Mouse (Mus musculus) liver, adult 2 months (tissue): ENCODE results near the gene Nav2. TPM values are rescaled to one million over a fixed set of nuclear protein-coding genes. Genes with fewer than 3 reads are reported as not detected.

Experiments
- DNase-seq: peaks from one replicate; pipeline ENCODE4 v3.0.0-alpha.2; 2011; ENCODE audit warnings: low read depth, low spot score; ENCODE audit errors: extremely low read depth
- H3K27ac ChIP-seq: fragments of 200-500 bp; replicated peaks from 2 replicates; pipeline ENCODE4 v1.5.1; 2012; ENCODE audit warnings: low read depth, mild to moderate bottlenecking, control low read depth, inconsistent platforms, low read length; ENCODE audit not compliant: insufficient read depth
- H3K27me3 ChIP-seq: fragments of 200-500 bp; 2 replicates; pipeline ENCODE4 v1.6.1; 2012; ENCODE audit warnings: mild to moderate bottlenecking, moderate library complexity, low read length, inconsistent platforms; ENCODE audit not compliant: control insufficient read depth, insufficient read depth
- H3K36me3 ChIP-seq: fragments of 200-500 bp; 2 replicates; pipeline ENCODE4 v1.6.1; 2012; ENCODE audit warnings: low read length, inconsistent platforms; ENCODE audit not compliant: control insufficient read depth, insufficient read depth
- H3K4me1 ChIP-seq: fragments of 200-500 bp; 2 replicates; pipeline ENCODE4 v1.6.1; 2011; ENCODE audit warnings: low read length; ENCODE audit not compliant: control insufficient read depth, insufficient read depth
- H3K4me3 ChIP-seq: fragments of 200-500 bp; 2 replicates; pipeline ENCODE4 v1.5.1; 2011; ENCODE audit warnings: low read depth, mild to moderate bottlenecking, control low read depth, low read length, moderate library complexity; ENCODE audit not compliant: insufficient read depth
- H3K79me2 ChIP-seq: fragments of 200-500 bp; 2 replicates; pipeline ENCODE4 v1.6.1; 2012; ENCODE audit warnings: inconsistent platforms, mild to moderate bottlenecking, low read length, moderate library complexity; ENCODE audit not compliant: control insufficient read depth, insufficient read depth
- H3K9ac ChIP-seq: fragments of 200-500 bp; 2 replicates; pipeline ENCODE4 v1.6.1; 2012; ENCODE audit warnings: low read depth, mild to moderate bottlenecking, control low read depth, inconsistent platforms, low read length
- CTCF ChIP-seq: fragments of 200-500 bp; IDR thresholded peaks from 2 replicates; pipeline ENCODE4 v1.5.1; 2011; ENCODE audit warnings: low read depth, low read length, control low read depth
- POLR2A ChIP-seq: fragments of 200-500 bp; IDR thresholded peaks from 2 replicates; pipeline ENCODE4 v1.6.1; 2011; ENCODE audit warnings: low read length, control low read depth; ENCODE audit not compliant: insufficient read depth; ENCODE audit errors: extremely low read depth
- WGBS: fragments of 180-500 bp; shearing (Covaris S2); methylation state at CpG from one replicate; pipeline ENCODE4 v1.1.7; 2018; 5-methylcytosine and 5-hydroxymethylcytosine counted together
- polyA plus RNA-seq: library from polyadenylated mRNA; depleted of rRNA; stranded (reverse); fragments of >200 nt; gene quantifications from 2 replicates; pipeline ENCODE4 v1.2.3, GENCODE M21; 2012
- total RNA-seq: library from RNA; depleted of rRNA; stranded (reverse); fragments of >200 nt; gene quantifications from 2 replicates; pipeline ENCODE4 v1.2.3, GENCODE M21; 2014

The Nav2 gene
- total and polyA plus RNA-seq, 2 experiments = 11.1 to 17.6 TPM

- peaks cover 62% of the 10 kb centered on the region for H3K36me3 ChIP-seq
- no peak for DNase-seq
Measured at GRCm38 (mm10) chr7:49575226-49575625, 666.7 kb downstream of the Nav2 start.

GRCm38 (mm10) chr7:49577096-49577495 is 668.6 kb downstream of the Nav2 start:
- no peaks in the 10 kb centered on the region for H3K27me3 ChIP-seq
- no peaks in the 10 kb centered on the region for H3K4me1 ChIP-seq
- no peaks in the 10 kb centered on the region; the same call in 1 of the 2 replicates for H3K79me2 ChIP-seq
- H3K4me3 ChIP-seq = no peak overlapping the region
- H3K27ac ChIP-seq = no peak overlapping the region
- no peak overlapping the region for H3K9ac ChIP-seq
- DNase-seq = no peak
- WGBS = 89% methylated on average over 2 of the region's 2 CpGs
- peaks cover 57% of the 10 kb centered on the region for H3K36me3 ChIP-seq
- TF ChIP-seq CTCF (no peak), POLR2A (no peak)

More at GRCm38 (mm10) chr7:49575226-49575625, 666.7 kb downstream of the Nav2 start:
- Histone ChIP-seq H3K9ac (no peak overlapping the region), H3K79me2 (no peaks in the 10 kb centered on the region; the same call in 1 of the 2 replicates), H3K27ac (no peak overlapping the region), H3K4me1 (no peaks in the 10 kb centered on the region), H3K4me3 (no peak overlapping the region), H3K27me3 (no peaks in the 10 kb centered on the region)
- TF ChIP-seq POLR2A (no peak), CTCF (no peak)
- WGBS = 97% methylated on average over 9 of the region's 9 CpGs

- Histone ChIP-seq H3K4me3 (no peak overlapping the region), H3K4me1 (no peaks in the 10 kb centered on the region), H3K36me3 (peaks cover 41% of the 10 kb centered on the region), H3K9ac (no peak overlapping the region), H3K27ac (no peak overlapping the region), H3K27me3 (no peaks in the 10 kb centered on the region), H3K79me2 (no peaks in the 10 kb centered on the region; the same call in 1 of the 2 replicates)
- DNase-seq = no peak
- no peak for TF ChIP-seq CTCF
- no peak for TF ChIP-seq POLR2A
- 99% methylated on average over 2 of the region's 2 CpGs for WGBS
Measured at GRCm38 (mm10) chr7:49581951-49582350, 673.4 kb downstream of the Nav2 start.

- Histone ChIP-seq H3K79me2 (no peaks in the 10 kb centered on the region; the same call in 1 of the 2 replicates), H3K4me3 (no peak overlapping the region), H3K27ac (no peak overlapping the region), H3K36me3 (peaks cover 38% of the 10 kb centered on the region), H3K27me3 (no peaks in the 10 kb centered on the region), H3K4me1 (no peaks in the 10 kb centered on the region), H3K9ac (no peak overlapping the region)
- no peak for TF ChIP-seq POLR2A
- TF ChIP-seq CTCF = no peak
- DNase-seq = no peak
- WGBS = 76% methylated on average over 7 of the region's 7 CpGs
Measured at GRCm38 (mm10) chr7:49582551-49582950, 674.0 kb downstream of the Nav2 start.

GRCm38 (mm10) chr7:49583176-49583575 is 674.7 kb downstream of the Nav2 start:
- 97% methylated on average over 6 of the region's 6 CpGs for WGBS
- H3K27me3 ChIP-seq = no peaks in the 10 kb centered on the region
- no peak overlapping the region for H3K9ac ChIP-seq
- H3K4me3 ChIP-seq = no peak overlapping the region
- H3K27ac ChIP-seq = no peak overlapping the region
- H3K36me3 ChIP-seq = peaks cover 37% of the 10 kb centered on the region
- no peak for DNase-seq
- TF ChIP-seq CTCF = no peak
- no peak for TF ChIP-seq POLR2A
- no peaks in the 10 kb centered on the region for H3K4me1 ChIP-seq
- H3K79me2 ChIP-seq = no peaks in the 10 kb centered on the region; the same call in 1 of the 2 replicates

GRCm38 (mm10) chr7:49586530-49587120 is 678.1 kb downstream of the Nav2 start:
- H3K9ac ChIP-seq = no peak overlapping the region
- H3K36me3 ChIP-seq = peaks cover 35% of the 10 kb centered on the region
- no peak overlapping the region for H3K27ac ChIP-seq
- H3K79me2 ChIP-seq = no peaks in the 10 kb centered on the region
- WGBS = 84% methylated on average over 5 of the region's 5 CpGs
- no peaks in the 10 kb centered on the region for H3K27me3 ChIP-seq
- TF ChIP-seq POLR2A = no peak
- TF ChIP-seq CTCF = no peak
- H3K4me1 ChIP-seq = no peaks in the 10 kb centered on the region
- H3K4me3 ChIP-seq = no peak overlapping the region
- no peak for DNase-seq
